Mouse (Mus musculus) liver, adult 2 months (tissue): ENCODE data around the gene Col4a1. TPM values are rescaled to one million over a fixed set of nuclear protein-coding genes. Genes with fewer than 3 reads are reported as not detected.
A peak's percentile ranks its signal among the peaks of the same experiment; 100 is the strongest.

Experiments used
- DNase-seq: peaks from one replicate; pipeline ENCODE4 v3.0.0-alpha.2; 2011; ENCODE audit warnings: low read depth, low spot score; ENCODE audit errors: extremely low read depth
- H3K27ac ChIP-seq: fragments of 200-500 bp; replicated peaks from 2 replicates; pipeline ENCODE4 v1.5.1; 2012; ENCODE audit warnings: low read depth, mild to moderate bottlenecking, control low read depth, inconsistent platforms, low read length; ENCODE audit not compliant: insufficient read depth
- H3K27me3 ChIP-seq: fragments of 200-500 bp; 2 replicates; pipeline ENCODE4 v1.6.1; 2012; ENCODE audit warnings: mild to moderate bottlenecking, moderate library complexity, low read length, inconsistent platforms; ENCODE audit not compliant: control insufficient read depth, insufficient read depth
- H3K36me3 ChIP-seq: fragments of 200-500 bp; 2 replicates; pipeline ENCODE4 v1.6.1; 2012; ENCODE audit warnings: low read length, inconsistent platforms; ENCODE audit not compliant: control insufficient read depth, insufficient read depth
- H3K4me1 ChIP-seq: fragments of 200-500 bp; 2 replicates; pipeline ENCODE4 v1.6.1; 2011; ENCODE audit warnings: low read length; ENCODE audit not compliant: control insufficient read depth, insufficient read depth
- H3K4me3 ChIP-seq: fragments of 200-500 bp; 2 replicates; pipeline ENCODE4 v1.5.1; 2011; ENCODE audit warnings: low read depth, mild to moderate bottlenecking, control low read depth, low read length, moderate library complexity; ENCODE audit not compliant: insufficient read depth
- H3K79me2 ChIP-seq: fragments of 200-500 bp; 2 replicates; pipeline ENCODE4 v1.6.1; 2012; ENCODE audit warnings: inconsistent platforms, mild to moderate bottlenecking, low read length, moderate library complexity; ENCODE audit not compliant: control insufficient read depth, insufficient read depth
- H3K9ac ChIP-seq: fragments of 200-500 bp; 2 replicates; pipeline ENCODE4 v1.6.1; 2012; ENCODE audit warnings: low read depth, mild to moderate bottlenecking, control low read depth, inconsistent platforms, low read length
- CTCF ChIP-seq: fragments of 200-500 bp; IDR thresholded peaks from 2 replicates; pipeline ENCODE4 v1.5.1; 2011; ENCODE audit warnings: low read depth, low read length, control low read depth
- POLR2A ChIP-seq: fragments of 200-500 bp; IDR thresholded peaks from 2 replicates; pipeline ENCODE4 v1.6.1; 2011; ENCODE audit warnings: low read length, control low read depth; ENCODE audit not compliant: insufficient read depth; ENCODE audit errors: extremely low read depth
- WGBS: fragments of 180-500 bp; shearing (Covaris S2); methylation state at CpG from one replicate; pipeline ENCODE4 v1.1.7; 2018; 5-methylcytosine and 5-hydroxymethylcytosine counted together
- polyA plus RNA-seq: library from polyadenylated mRNA; depleted of rRNA; stranded (reverse); fragments of >200 nt; gene quantifications from 2 replicates; pipeline ENCODE4 v1.2.3, GENCODE M21; 2012
- total RNA-seq: library from RNA; depleted of rRNA; stranded (reverse); fragments of >200 nt; gene quantifications from 2 replicates; pipeline ENCODE4 v1.2.3, GENCODE M21; 2014

Gene Col4a1
- total and polyA plus RNA-seq, 2 experiments, result 25.7 to 29.1 TPM

- Histone ChIP-seq H3K79me2 (no peaks in the 10 kb centered on the region), H3K4me1 (no peaks in the 10 kb centered on the region), H3K4me3 (no peak overlapping the region), H3K27ac (no peak overlapping the region), H3K9ac (no peak overlapping the region), H3K27me3 (no peaks in the 10 kb centered on the region), H3K36me3 (no peaks in the 10 kb centered on the region)
- DNase-seq, result no peak
- TF ChIP-seq CTCF (no peak), POLR2A (no peak)
- 87% methylated on average over 7 of the region's 7 CpGs for WGBS
Observed at GRCm38 (mm10) chr8:11227421-11227820, 85.2 kb downstream of the Col4a1 start.

GRCm38 (mm10) chr8:11225577-11226434 lies 86.8 kb downstream of the Col4a1 start:
- H3K9ac ChIP-seq, result no peak overlapping the region
- no peaks in the 10 kb centered on the region for H3K27me3 ChIP-seq
- no peak overlapping the region for H3K27ac ChIP-seq
- peak; percentile 59 for DNase-seq
- WGBS, result 66% methylated on average over 13 of the region's 13 CpGs
- no peak for TF ChIP-seq POLR2A
- TF ChIP-seq CTCF, result no peak
- H3K36me3 ChIP-seq, result no peaks in the 10 kb centered on the region
- H3K4me1 ChIP-seq, result peaks cover 3% of the 10 kb centered on the region; the same call in 1 of the 2 replicates
- no peaks in the 10 kb centered on the region for H3K79me2 ChIP-seq
- no peak overlapping the region for H3K4me3 ChIP-seq

- H3K79me2 ChIP-seq, result no peaks in the 10 kb centered on the region
- no peak overlapping the region for H3K9ac ChIP-seq
- peaks cover 7% of the 10 kb centered on the region; the same call in 1 of the 2 replicates for H3K4me1 ChIP-seq
- H3K36me3 ChIP-seq, result no peaks in the 10 kb centered on the region
- TF ChIP-seq POLR2A, result no peak
- TF ChIP-seq CTCF, result no peak
- WGBS, result 84% methylated on average over 7 of the region's 7 CpGs
- H3K4me3 ChIP-seq, result no peak overlapping the region
- H3K27me3 ChIP-seq, result no peaks in the 10 kb centered on the region
- DNase-seq, result no peak
- no peak overlapping the region for H3K27ac ChIP-seq
Observed at GRCm38 (mm10) chr8:11224178-11224577, 88.4 kb downstream of the Col4a1 start.

- no peaks in the 10 kb centered on the region for H3K36me3 ChIP-seq
- H3K4me1 ChIP-seq, result peaks cover 7% of the 10 kb centered on the region; the same call in 1 of the 2 replicates
- WGBS, result 63% methylated on average over 5 of the region's 5 CpGs
- H3K79me2 ChIP-seq, result no peaks in the 10 kb centered on the region
- H3K27me3 ChIP-seq, result no peaks in the 10 kb centered on the region
- peak; percentile 48 for DNase-seq
- no peak overlapping the region for H3K4me3 ChIP-seq
- H3K9ac ChIP-seq, result no peak overlapping the region
- TF ChIP-seq POLR2A (no peak), CTCF (no peak)
- no peak overlapping the region for H3K27ac ChIP-seq
Observed at GRCm38 (mm10) chr8:11221353-11221752, 91.3 kb downstream of the Col4a1 start.

GRCm38 (mm10) chr8:11219282-11219681 lies 93.3 kb downstream of the Col4a1 start:
- no peak overlapping the region for H3K27ac ChIP-seq
- 83% methylated on average over 6 of the region's 6 CpGs for WGBS
- peak; percentile 26 for DNase-seq
- H3K27me3 ChIP-seq, result no peaks in the 10 kb centered on the region
- peaks cover 7% of the 10 kb centered on the region; the same call in 1 of the 2 replicates for H3K4me1 ChIP-seq
- no peak for TF ChIP-seq CTCF
- H3K36me3 ChIP-seq, result no peaks in the 10 kb centered on the region
- no peaks in the 10 kb centered on the region for H3K79me2 ChIP-seq
- H3K9ac ChIP-seq, result no peak overlapping the region
- no peak overlapping the region for H3K4me3 ChIP-seq

- no peak for TF ChIP-seq POLR2A
- peak; percentile 64; the same call in 1 of the 2 replicates for TF ChIP-seq CTCF
- no peak overlapping the region for H3K4me3 ChIP-seq
- no peak overlapping the region for H3K9ac ChIP-seq
- H3K79me2 ChIP-seq, result no peaks in the 10 kb centered on the region
- H3K27ac ChIP-seq, result no peak overlapping the region
- H3K4me1 ChIP-seq, result peaks cover 2% of the 10 kb centered on the region; the same call in 1 of the 2 replicates
- DNase-seq, result peak; percentile 51
- H3K27me3 ChIP-seq, result no peaks in the 10 kb centered on the region
- H3K36me3 ChIP-seq, result peaks cover 4% of the 10 kb centered on the region; the same call in 1 of the 2 replicates
- WGBS, result 29% methylated on average over 1 of the region's 1 CpGs
Observed at GRCm38 (mm10) chr8:11215231-11215630, 97.4 kb downstream of the Col4a1 start.
